Mouse (Mus musculus): ENCODE results near the gene Eif6.
A peak's percentile ranks its signal among the peaks of the same experiment; 100 is the strongest.

Eif6 gene

GRCm38 (mm10) chr2:155825904-155826629, 658 bp downstream of the Eif6 start:
- DNase-seq (ENCODE audit: low spot score in 2 of 2): peak in 1 of 2 experiments; percentile 23

- DNase-seq (ENCODE audit: low spot score in 2 of 2): no peak
Observed at GRCm38 (mm10) chr2:155823722-155824121, 3.0 kb downstream of the Eif6 start.

GRCm38 (mm10) chr2:155820779-155821178, 5.9 kb downstream of the Eif6 start:
- DNase-seq (ENCODE audit: low spot score in 2 of 2): no peak

GRCm38 (mm10) chr2:155819449-155820251, 7.1 kb downstream of the Eif6 start:
- peak; percentile 40 to 60 for DNase-seq (ENCODE audit: low spot score in 2 of 2)

GRCm38 (mm10) chr2:155819392-155819448, 7.5 kb downstream of the Eif6 start, which contains the start of gene BC029722:
BC029722 (minus strand) TSS chr2:155819426.
- DNase-seq (ENCODE audit: low spot score in 2 of 2): no peak

- DNase-seq (ENCODE audit: low spot score in 2 of 2): peak; percentile 94 to 96
Observed at GRCm38 (mm10) chr2:155818596-155819391, 7.9 kb downstream of the Eif6 start.

- peak in 1 of 2 experiments; percentile 65 for DNase-seq (ENCODE audit: low spot score in 2 of 2)
Observed at GRCm38 (mm10) chr2:155817301-155818245, 9.2 kb downstream of the Eif6 start.

GRCm38 (mm10) chr2:155816179-155816578, 10.5 kb downstream of the Eif6 start:
- no peak for DNase-seq (ENCODE audit: low spot score in 2 of 2)

- no peak for DNase-seq (ENCODE audit: low spot score in 2 of 2)
Observed at GRCm38 (mm10) chr2:155814829-155815228, 11.9 kb downstream of the Eif6 start.

- DNase-seq (ENCODE audit: low spot score in 2 of 2): no peak
Observed at GRCm38 (mm10) chr2:155812637-155813036, 14.1 kb downstream of the Eif6 start.

GRCm38 (mm10) chr2:155811821-155812396, 14.8 kb downstream of the Eif6 start:
- DNase-seq (ENCODE audit: low spot score in 2 of 2): peak; percentile 64 to 73

GRCm38 (mm10) chr2:155809620-155810019, 17.1 kb downstream of the Eif6 start:
- DNase-seq (ENCODE audit: low spot score in 2 of 2): no peak

GRCm38 (mm10) chr2:155807408-155807807, 19.3 kb downstream of the Eif6 start:
- DNase-seq (ENCODE audit: low spot score in 2 of 2): no peak

- no peak for DNase-seq (ENCODE audit: low spot score in 2 of 2)
Observed at GRCm38 (mm10) chr2:155806548-155806947, 20.2 kb downstream of the Eif6 start.

- no peak for DNase-seq (ENCODE audit: low spot score in 2 of 2)
Observed at GRCm38 (mm10) chr2:155805925-155806255, 20.8 kb downstream of the Eif6 start.

GRCm38 (mm10) chr2:155805231-155805924, 21.3 kb downstream of the Eif6 start:
- DNase-seq (ENCODE audit: low spot score in 2 of 2): no peak

- DNase-seq (ENCODE audit: low spot score in 2 of 2): no peak
Observed at GRCm38 (mm10) chr2:155804053-155804452, 22.7 kb downstream of the Eif6 start.

- DNase-seq (ENCODE audit: low spot score in 2 of 2): no peak
Observed at GRCm38 (mm10) chr2:155802761-155803160, 24.0 kb downstream of the Eif6 start.

GRCm38 (mm10) chr2:155798613-155799012, 28.1 kb downstream of the Eif6 start:
- DNase-seq (ENCODE audit: low spot score in 2 of 2): no peak

GRCm38 (mm10) chr2:155794674-155795445, 31.9 kb downstream of the Eif6 start:
- no peak for DNase-seq (ENCODE audit: low spot score in 2 of 2)
